Mouse (Mus musculus) bone marrow macrophage, adult 2 months (primary cell): ENCODE measurements around the gene Usp36. TPM values are rescaled to one million over a fixed set of nuclear protein-coding genes. Genes with fewer than 3 reads are reported as not detected.

ENCODE experiments used
- H3K27ac ChIP-seq: 2 replicates; pipeline ENCODE4 v1.5.1; 2012; ENCODE audit warnings: low read depth, low read length; ENCODE audit not compliant: insufficient read depth
- H3K4me1 ChIP-seq: 2 replicates; pipeline ENCODE4 v1.6.1; 2012; ENCODE audit warnings: low read length; ENCODE audit not compliant: control insufficient read depth, insufficient read depth
- H3K4me3 ChIP-seq: 2 replicates; pipeline ENCODE4 v1.5.1; 2012; ENCODE audit warnings: mild to moderate bottlenecking, low read length, moderate library complexity; ENCODE audit not compliant: insufficient read depth
- CTCF ChIP-seq: IDR thresholded peaks from 2 replicates; pipeline ENCODE4 v1.5.1; 2012; ENCODE audit warnings: low read depth, mild to moderate bottlenecking, low read length, moderate library complexity
- POLR2A ChIP-seq: IDR thresholded peaks from 2 replicates; pipeline ENCODE4 v1.6.1; 2012; ENCODE audit warnings: mild to moderate bottlenecking, low read depth, low read length, borderline replicate concordance
- polyA plus RNA-seq: library from polyadenylated mRNA; stranded (reverse); fragments of >200 nt; gene quantifications from 2 replicates; pipeline ENCODE4 v1.2.4, GENCODE M21; 2012; ENCODE audit not compliant: missing spikeins, insufficient read depth, insufficient read length

Gene Usp36
- polyA plus RNA-seq, 1 experiment: 8.8 TPM

DNA sequence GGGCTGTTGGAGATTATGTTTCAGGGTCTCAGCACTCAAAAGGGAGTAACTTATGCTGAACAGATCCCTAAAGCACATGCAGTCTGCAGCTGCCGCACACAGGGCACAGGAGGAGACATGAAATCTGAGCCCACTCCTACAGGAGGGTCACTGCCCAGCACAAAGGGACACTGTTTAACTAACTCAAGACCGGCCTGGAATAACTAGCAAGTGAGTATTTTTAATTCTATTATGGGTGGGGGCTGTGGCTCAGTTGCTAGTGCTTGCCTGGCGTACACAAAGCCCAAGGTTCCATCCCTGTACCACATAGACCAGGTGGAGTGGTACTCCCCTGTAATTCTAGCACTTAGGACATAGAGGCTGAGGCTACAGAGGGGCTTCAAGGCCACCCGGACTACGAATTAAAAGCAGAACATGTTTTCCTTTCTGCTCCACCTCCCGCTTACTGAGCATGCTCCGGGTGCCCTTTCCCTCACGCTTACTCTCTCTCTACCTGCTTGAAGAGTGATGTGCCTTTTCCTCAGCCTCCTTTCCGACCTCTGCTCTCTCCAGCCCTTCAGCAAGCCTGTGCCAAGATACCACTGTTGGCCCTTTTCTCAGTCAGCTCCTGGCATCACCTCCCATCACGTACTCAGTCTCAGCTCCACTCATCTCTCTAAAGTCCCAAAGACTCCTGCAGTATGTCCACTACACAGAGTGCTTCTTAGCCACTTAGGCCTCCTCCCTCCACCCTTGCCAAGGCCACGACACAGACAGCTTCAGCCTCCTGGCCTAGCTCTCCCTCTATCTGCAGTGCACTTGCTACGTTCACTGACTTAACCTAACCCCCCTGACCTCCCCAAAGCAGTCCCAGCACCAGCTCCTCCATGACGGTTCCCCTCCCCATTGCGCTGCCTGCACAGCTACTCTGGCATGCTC, 50.5 kb downstream of the Usp36 start:
- no peak overlapping the region for H3K27ac ChIP-seq
- TF ChIP-seq CTCF: no peak
- no peak for TF ChIP-seq POLR2A
- no peak overlapping the region for H3K4me3 ChIP-seq
- peaks cover 25% of the 10 kb centered on the region for H3K4me1 ChIP-seq

DNA sequence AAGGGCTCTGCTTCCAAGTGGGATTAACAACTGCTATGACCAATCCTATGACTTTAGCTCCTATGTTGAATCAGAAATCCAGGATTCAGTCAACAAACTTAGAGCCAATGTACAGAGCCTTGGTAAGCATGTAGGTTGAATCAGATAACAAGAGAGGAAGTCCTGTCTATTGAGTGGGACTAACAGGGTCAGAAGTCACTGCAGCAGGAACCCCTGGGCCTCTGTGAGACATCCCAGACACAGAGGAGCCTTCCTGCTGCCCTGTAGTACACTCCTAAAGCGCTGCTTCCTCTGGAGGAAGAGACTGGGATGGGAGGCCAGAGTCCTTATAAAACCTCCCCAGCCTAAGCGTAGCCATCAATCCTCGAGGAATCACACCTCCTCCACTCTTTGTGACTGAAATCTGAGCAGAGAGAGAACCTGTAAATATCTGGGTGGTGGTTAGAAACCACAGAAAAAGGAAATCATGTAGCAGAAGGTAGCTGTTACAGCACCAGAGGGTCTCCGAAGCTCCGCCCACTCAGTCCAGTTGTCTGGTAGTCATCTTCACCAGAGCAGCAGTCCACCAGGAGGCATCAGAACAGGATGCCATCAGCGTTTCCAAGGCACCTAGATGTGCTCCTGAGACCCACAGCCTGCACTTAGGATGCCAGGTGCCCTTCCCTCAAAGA, 53.4 kb downstream of the Usp36 start:
- Histone ChIP-seq H3K27ac (no peak overlapping the region), H3K4me3 (no peak overlapping the region), H3K4me1 (peaks cover 31% of the 10 kb centered on the region)
- TF ChIP-seq POLR2A: no peak
- TF ChIP-seq CTCF: no peak

- H3K4me1 ChIP-seq: peaks cover 47% of the 10 kb centered on the region
- no peak overlapping the region for H3K27ac ChIP-seq
- no peak for TF ChIP-seq CTCF
- no peak overlapping the region for H3K4me3 ChIP-seq
Measured at GRCm38 (mm10) chr11:118234929-118235328, 55.1 kb downstream of the Usp36 start.

GRCm38 (mm10) chr11:118234500-118234899, 55.5 kb downstream of the Usp36 start:
- TF ChIP-seq CTCF (no peak), POLR2A (no peak)
- peaks cover 50% of the 10 kb centered on the region for H3K4me1 ChIP-seq
- H3K4me3 ChIP-seq: no peak overlapping the region
- H3K27ac ChIP-seq: no peak overlapping the region

DNA sequence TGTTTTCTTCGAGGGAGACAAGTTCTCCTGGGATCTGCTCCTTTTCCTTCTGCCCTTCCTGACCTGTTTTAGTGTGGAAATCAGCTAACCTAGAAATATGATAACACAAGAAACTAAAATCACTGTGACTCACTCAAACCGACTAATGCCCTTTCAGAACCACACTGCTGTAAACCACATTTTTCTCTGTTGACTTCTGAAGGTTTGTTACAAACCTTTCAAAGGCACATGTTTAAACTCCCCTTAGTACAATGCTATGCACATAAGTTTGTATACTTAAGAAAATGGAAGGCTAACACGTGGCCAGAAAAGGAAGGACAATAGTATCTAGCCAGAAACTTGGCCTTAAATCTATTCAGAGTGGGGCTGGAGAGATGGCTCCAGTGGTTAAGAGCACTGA, 56.1 kb downstream of the Usp36 start:
- no peak for TF ChIP-seq POLR2A
- no peak for TF ChIP-seq CTCF
- no peak overlapping the region for H3K4me3 ChIP-seq
- H3K27ac ChIP-seq: no peak overlapping the region
- peaks cover 54% of the 10 kb centered on the region for H3K4me1 ChIP-seq

GRCm38 (mm10) chr11:118232314-118232831, 57.7 kb downstream of the Usp36 start:
- H3K4me3 ChIP-seq: peak overlapping the region; percentile 35; the same call in 1 of the 2 replicates
- H3K4me1 ChIP-seq: peaks cover 61% of the 10 kb centered on the region
- TF ChIP-seq CTCF: peak; percentile 77
- no peak for TF ChIP-seq POLR2A
- H3K27ac ChIP-seq: no peak overlapping the region

DNA sequence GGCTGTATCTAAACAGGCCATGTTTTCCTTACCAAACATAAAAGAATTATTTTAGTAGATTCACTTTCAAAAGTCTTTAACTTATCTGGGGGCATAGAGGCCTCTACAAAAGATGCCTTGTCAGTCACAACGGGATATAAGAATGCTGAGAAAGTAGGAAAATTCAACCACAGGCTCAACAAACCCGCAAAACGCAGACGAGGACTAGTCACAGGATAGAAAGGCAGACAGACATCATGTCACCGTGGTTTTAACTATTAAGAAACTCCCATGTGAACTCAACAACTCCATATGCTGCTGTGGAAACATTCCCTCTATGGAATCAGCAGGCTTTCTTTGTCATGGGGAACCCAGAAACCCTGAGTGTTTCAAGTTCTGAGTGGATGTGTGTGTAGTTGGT, 60.1 kb downstream of the Usp36 start:
- H3K27ac ChIP-seq: peak overlapping the region; percentile 50
- H3K4me3 ChIP-seq: no peak overlapping the region
- peaks cover 58% of the 10 kb centered on the region for H3K4me1 ChIP-seq
- TF ChIP-seq POLR2A (no peak), CTCF (no peak)

GRCm38 (mm10) chr11:118227650-118228049, 62.4 kb downstream of the Usp36 start:
- H3K27ac ChIP-seq: no peak overlapping the region
- peaks cover 53% of the 10 kb centered on the region for H3K4me1 ChIP-seq
- no peak for TF ChIP-seq POLR2A
- TF ChIP-seq CTCF: no peak
- H3K4me3 ChIP-seq: no peak overlapping the region

GRCm38 (mm10) chr11:118226850-118227249, 63.2 kb downstream of the Usp36 start:
- no peak overlapping the region for H3K4me3 ChIP-seq
- no peak overlapping the region for H3K27ac ChIP-seq
- peaks cover 58% of the 10 kb centered on the region for H3K4me1 ChIP-seq
- TF ChIP-seq POLR2A: no peak
- no peak for TF ChIP-seq CTCF

GRCm38 (mm10) chr11:118225862-118226261, 64.2 kb downstream of the Usp36 start:
- Histone ChIP-seq H3K4me1 (peaks cover 54% of the 10 kb centered on the region), H3K4me3 (no peak overlapping the region), H3K27ac (no peak overlapping the region)
- no peak for TF ChIP-seq CTCF
- TF ChIP-seq POLR2A: no peak
